Mouse (Mus musculus): ENCODE results near the gene Olfr99. TPM values are rescaled to one million over a fixed set of nuclear protein-coding genes. Genes with fewer than 3 reads are reported as not detected.

Gene Olfr99
- polyA plus RNA-seq, 1 experiment from 2014 or later = not detected

Other genes with a start within 250 kb of the Olfr99 start
- gene Gabbr1, start 237.5 kb downstream of the Olfr99 start, polyA plus RNA-seq (2014; fragmentation: Nextera tagmentation; extraction: Ambion mirVana) = 4.4 and 6.0 TPM in 2 replicates
- gene Olfr90, start 195.0 kb downstream of the Olfr99 start, polyA plus RNA-seq (2014; fragmentation: Nextera tagmentation; extraction: Ambion mirVana) = not detected in 2 replicates
- not detected in 2 replicates for gene Olfr91, start 185.2 kb downstream of the Olfr99 start, polyA plus RNA-seq (2014; fragmentation: Nextera tagmentation; extraction: Ambion mirVana)
- gene Olfr92, start 163.4 kb downstream of the Olfr99 start, polyA plus RNA-seq (2014; fragmentation: Nextera tagmentation; extraction: Ambion mirVana) = not detected in 2 replicates
- not detected in 2 replicates for gene Olfr93, start 122.0 kb downstream of the Olfr99 start, polyA plus RNA-seq (2014; fragmentation: Nextera tagmentation; extraction: Ambion mirVana)
- not detected in 2 replicates for gene Ubd, start 89.6 kb downstream of the Olfr99 start, polyA plus RNA-seq (2014; fragmentation: Nextera tagmentation; extraction: Ambion mirVana)
- not detected in 2 replicates for gene Olfr94, start 82.5 kb downstream of the Olfr99 start, polyA plus RNA-seq (2014; fragmentation: Nextera tagmentation; extraction: Ambion mirVana)
- not detected in 2 replicates for gene Olfr95, start 70.3 kb downstream of the Olfr99 start, polyA plus RNA-seq (2014; fragmentation: Nextera tagmentation; extraction: Ambion mirVana)
- gene Olfr96, start 63.3 kb downstream of the Olfr99 start, polyA plus RNA-seq (2014; fragmentation: Nextera tagmentation; extraction: Ambion mirVana) = not detected in 2 replicates
- gene Olfr97, start 46.1 kb downstream of the Olfr99 start, polyA plus RNA-seq (2014; fragmentation: Nextera tagmentation; extraction: Ambion mirVana) = not detected in 2 replicates
- gene Olfr98, start 19.7 kb downstream of the Olfr99 start, polyA plus RNA-seq (2014; fragmentation: Nextera tagmentation; extraction: Ambion mirVana) = not detected in 2 replicates
- gene H2-M3, start 13.2 kb downstream of the Olfr99 start, polyA plus RNA-seq (2014; fragmentation: Nextera tagmentation; extraction: Ambion mirVana) = 0.55 and 0.72 TPM in 2 replicates
- gene Olfr101, start 20.9 kb upstream of the Olfr99 start, polyA plus RNA-seq (2014; fragmentation: Nextera tagmentation; extraction: Ambion mirVana) = not detected in 2 replicates
- not detected in 2 replicates for gene Olfr102, start 33.6 kb upstream of the Olfr99 start, polyA plus RNA-seq (2014; fragmentation: Nextera tagmentation; extraction: Ambion mirVana)
- not detected in 2 replicates for gene Olfr103, start 56.2 kb upstream of the Olfr99 start, polyA plus RNA-seq (2014; fragmentation: Nextera tagmentation; extraction: Ambion mirVana)
- not detected in 2 replicates for gene Olfr104-ps, start 76.1 kb upstream of the Olfr99 start, polyA plus RNA-seq (2014; fragmentation: Nextera tagmentation; extraction: Ambion mirVana)
- not detected in 2 replicates for gene Olfr105-ps, start 95.6 kb upstream of the Olfr99 start, polyA plus RNA-seq (2014; fragmentation: Nextera tagmentation; extraction: Ambion mirVana)
- not detected in 2 replicates for gene Olfr106-ps, start 106.9 kb upstream of the Olfr99 start, polyA plus RNA-seq (2014; fragmentation: Nextera tagmentation; extraction: Ambion mirVana)
- gene Olfr107, start 115.8 kb upstream of the Olfr99 start, polyA plus RNA-seq (2014; fragmentation: Nextera tagmentation; extraction: Ambion mirVana) = not detected in 2 replicates
- gene Olfr108, start 162.0 kb upstream of the Olfr99 start, polyA plus RNA-seq (2014; fragmentation: Nextera tagmentation; extraction: Ambion mirVana) = not detected in 2 replicates
- not detected in 2 replicates for gene Olfr109, start 175.5 kb upstream of the Olfr99 start, polyA plus RNA-seq (2014; fragmentation: Nextera tagmentation; extraction: Ambion mirVana)
- not detected in 2 replicates for gene H2-M2, start 200.1 kb upstream of the Olfr99 start, polyA plus RNA-seq (2014; fragmentation: Nextera tagmentation; extraction: Ambion mirVana)
- not detected in 2 replicates for gene Olfr110, start 209.0 kb upstream of the Olfr99 start, polyA plus RNA-seq (2014; fragmentation: Nextera tagmentation; extraction: Ambion mirVana)
- gene Olfr111, start 224.6 kb upstream of the Olfr99 start, polyA plus RNA-seq (2014; fragmentation: Nextera tagmentation; extraction: Ambion mirVana) = not detected in 2 replicates

Data from heart, embryonic 11.5 days (tissue).